Mouse (Mus musculus): Measurements from ENCODE around the gene Hist1h2bm. TPM values are rescaled to one million over a fixed set of nuclear protein-coding genes. Genes with fewer than 3 reads are reported as not detected.
"Not testable (repeated sequence)": the region's sequence is repeated elsewhere in the genome, so short reads cannot be mapped to it uniquely, and the experiment has no call there.

The Hist1h2bm gene
- total RNA-seq (2017), result 228 and 356 TPM in 2 replicates

DNA sequence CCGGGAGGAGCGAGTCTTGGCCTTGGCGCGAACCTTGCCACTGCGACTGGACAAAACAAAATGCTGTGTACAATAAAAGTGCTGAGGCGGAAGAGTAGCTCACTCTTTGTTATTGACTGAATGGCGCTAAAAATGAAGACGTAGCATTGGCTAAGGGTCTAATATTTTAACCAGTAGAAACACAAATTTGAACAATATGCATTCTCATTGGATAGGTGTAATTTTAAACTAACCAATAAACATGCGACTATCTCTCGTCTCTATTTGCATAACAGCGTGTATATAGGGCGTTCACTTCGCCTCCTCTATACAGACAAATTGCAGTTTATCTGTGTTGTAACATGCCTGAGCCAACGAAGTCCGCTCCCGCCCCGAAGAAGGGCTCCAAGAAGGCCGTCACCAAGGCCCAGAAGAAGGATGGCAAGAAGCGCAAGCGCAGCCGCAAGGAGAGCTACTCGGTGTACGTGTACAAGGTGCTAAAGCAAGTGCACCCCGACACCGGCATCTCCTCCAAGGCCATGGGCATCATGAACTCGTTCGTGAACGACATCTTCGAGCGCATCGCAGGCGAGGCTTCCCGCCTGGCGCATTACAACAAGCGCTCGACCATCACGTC lies at the start of gene Hist1h2bm:
Hist1h2bm (plus strand) TSS at position 288 of the 616 bp plus-strand sequence.
- peak; percentile 97 to 98 for ATAC-seq (replicated peaks in 1 of 2; ENCODE audit: insufficient read depth in 1 of 2, low FRiP score in 2 of 2, low TSS enrichment in 1 of 2, low read depth in 1 of 2, poor library complexity in 2 of 2, severe bottlenecking in 2 of 2)

GRCm38 (mm10) chr13:21677305-21677704 lies 44.5 kb upstream of the Hist1h2bm start, which contains the start of gene Olfr1360:
TSS of gene Olfr1360 (minus strand) at chr13:21677405.
- ATAC-seq (replicated peaks in 1 of 2; ENCODE audit: insufficient read depth in 1 of 2, low FRiP score in 2 of 2, low TSS enrichment in 1 of 2, low read depth in 1 of 2, poor library complexity in 2 of 2, severe bottlenecking in 2 of 2), result no peak

- ATAC-seq (replicated peaks in 1 of 2; ENCODE audit: insufficient read depth in 1 of 2, low FRiP score in 2 of 2, low TSS enrichment in 1 of 2, low read depth in 1 of 2, poor library complexity in 2 of 2, severe bottlenecking in 2 of 2), result no peak
These were observed 24.0 kb upstream of the Hist1h2bm start, which contains the start of gene Olfr1359 for GRCm38 (mm10) chr13:21697811-21698210. TSS of gene Olfr1359 (plus strand) at chr13:21698111.

- no peak for ATAC-seq (replicated peaks in 1 of 2; ENCODE audit: insufficient read depth in 1 of 2, low FRiP score in 2 of 2, low TSS enrichment in 1 of 2, low read depth in 1 of 2, poor library complexity in 2 of 2, severe bottlenecking in 2 of 2)
These were observed 15.2 kb upstream of the Hist1h2bm start for GRCm38 (mm10) chr13:21706669-21707068.

GRCm38 (mm10) chr13:21710031-21710711 lies 11.7 kb upstream of the Hist1h2bm start:
- peak; percentile 91 for ATAC-seq (replicated peaks in 1 of 2; ENCODE audit: insufficient read depth in 1 of 2, low FRiP score in 2 of 2, low TSS enrichment in 1 of 2, low read depth in 1 of 2, poor library complexity in 2 of 2, severe bottlenecking in 2 of 2)

- ATAC-seq (replicated peaks in 1 of 2; ENCODE audit: insufficient read depth in 1 of 2, low FRiP score in 2 of 2, low TSS enrichment in 1 of 2, low read depth in 1 of 2, poor library complexity in 2 of 2, severe bottlenecking in 2 of 2), result peak; percentile 22 to 29; a peak in 3 of 4 replicates
These were observed 10.9 kb upstream of the Hist1h2bm start for GRCm38 (mm10) chr13:21710821-21711525.

GRCm38 (mm10) chr13:21711698-21712097 lies 10.1 kb upstream of the Hist1h2bm start:
- ATAC-seq (replicated peaks in 1 of 2; ENCODE audit: insufficient read depth in 1 of 2, low FRiP score in 2 of 2, low TSS enrichment in 1 of 2, low read depth in 1 of 2, poor library complexity in 2 of 2, severe bottlenecking in 2 of 2), result no peak

- ATAC-seq (replicated peaks in 1 of 2; ENCODE audit: insufficient read depth in 1 of 2, low FRiP score in 2 of 2, low TSS enrichment in 1 of 2, low read depth in 1 of 2, poor library complexity in 2 of 2, severe bottlenecking in 2 of 2), result peak in 1 of 2 experiments; percentile 20; a peak in 1 of 4 replicates
These were observed 7.1 kb upstream of the Hist1h2bm start for GRCm38 (mm10) chr13:21714725-21715124.

- ATAC-seq (replicated peaks in 1 of 2; ENCODE audit: insufficient read depth in 1 of 2, low FRiP score in 2 of 2, low TSS enrichment in 1 of 2, low read depth in 1 of 2, poor library complexity in 2 of 2, severe bottlenecking in 2 of 2), result no peak
These were observed 6.5 kb upstream of the Hist1h2bm start for GRCm38 (mm10) chr13:21715131-21715863.

- peak; percentile 86 to 95 for ATAC-seq (replicated peaks in 1 of 2; ENCODE audit: insufficient read depth in 1 of 2, low FRiP score in 2 of 2, low TSS enrichment in 1 of 2, low read depth in 1 of 2, poor library complexity in 2 of 2, severe bottlenecking in 2 of 2)
These were observed 5.8 kb upstream of the Hist1h2bm start, which contains the start of the genes Hist1h2bl and Hist1h2ai for GRCm38 (mm10) chr13:21715864-21716539. TSS of gene Hist1h2bl (minus strand) at chr13:21716143. TSS of gene Hist1h2ai (plus strand) at chr13:21716422.

DNA sequence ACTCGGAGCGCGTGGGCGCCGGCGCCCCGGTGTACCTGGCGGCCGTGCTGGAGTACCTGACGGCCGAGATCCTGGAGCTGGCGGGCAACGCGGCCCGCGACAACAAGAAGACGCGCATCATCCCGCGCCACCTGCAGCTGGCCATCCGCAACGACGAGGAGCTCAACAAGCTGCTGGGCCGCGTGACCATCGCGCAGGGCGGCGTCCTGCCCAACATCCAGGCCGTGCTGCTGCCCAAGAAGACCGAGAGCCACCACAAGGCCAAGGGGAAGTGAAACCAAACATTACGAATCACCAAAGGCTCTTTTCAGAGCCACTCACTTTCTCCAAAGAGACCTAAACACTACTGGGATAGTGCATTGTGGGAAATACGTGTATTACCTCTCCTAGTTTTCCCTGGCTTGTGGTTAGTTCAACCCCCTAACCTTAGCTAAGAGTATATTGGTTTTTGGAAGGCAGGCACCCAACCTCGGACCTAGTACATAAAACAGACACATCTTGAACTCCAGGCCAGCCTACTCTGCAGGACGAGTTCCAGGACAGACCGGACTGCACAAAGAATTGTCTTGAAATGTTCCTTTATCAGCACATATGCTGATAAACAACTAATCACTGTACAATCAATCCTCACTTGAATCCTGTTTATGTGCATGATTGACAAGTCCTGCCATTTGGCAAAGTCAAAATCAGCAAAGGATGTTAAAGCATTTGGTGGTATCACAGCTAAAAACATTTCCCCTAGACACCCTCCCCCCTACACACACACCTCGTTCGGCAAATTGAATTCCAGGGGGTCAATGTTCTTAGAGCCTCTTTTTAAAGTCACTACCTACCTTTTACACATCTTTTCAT lies 5.1 kb upstream of the Hist1h2bm start:
- ATAC-seq (replicated peaks in 1 of 2; ENCODE audit: insufficient read depth in 1 of 2, low FRiP score in 2 of 2, low TSS enrichment in 1 of 2, low read depth in 1 of 2, poor library complexity in 2 of 2, severe bottlenecking in 2 of 2), result peak in 1 of 2 experiments; percentile 15; a peak in 2 of 4 replicates

DNA sequence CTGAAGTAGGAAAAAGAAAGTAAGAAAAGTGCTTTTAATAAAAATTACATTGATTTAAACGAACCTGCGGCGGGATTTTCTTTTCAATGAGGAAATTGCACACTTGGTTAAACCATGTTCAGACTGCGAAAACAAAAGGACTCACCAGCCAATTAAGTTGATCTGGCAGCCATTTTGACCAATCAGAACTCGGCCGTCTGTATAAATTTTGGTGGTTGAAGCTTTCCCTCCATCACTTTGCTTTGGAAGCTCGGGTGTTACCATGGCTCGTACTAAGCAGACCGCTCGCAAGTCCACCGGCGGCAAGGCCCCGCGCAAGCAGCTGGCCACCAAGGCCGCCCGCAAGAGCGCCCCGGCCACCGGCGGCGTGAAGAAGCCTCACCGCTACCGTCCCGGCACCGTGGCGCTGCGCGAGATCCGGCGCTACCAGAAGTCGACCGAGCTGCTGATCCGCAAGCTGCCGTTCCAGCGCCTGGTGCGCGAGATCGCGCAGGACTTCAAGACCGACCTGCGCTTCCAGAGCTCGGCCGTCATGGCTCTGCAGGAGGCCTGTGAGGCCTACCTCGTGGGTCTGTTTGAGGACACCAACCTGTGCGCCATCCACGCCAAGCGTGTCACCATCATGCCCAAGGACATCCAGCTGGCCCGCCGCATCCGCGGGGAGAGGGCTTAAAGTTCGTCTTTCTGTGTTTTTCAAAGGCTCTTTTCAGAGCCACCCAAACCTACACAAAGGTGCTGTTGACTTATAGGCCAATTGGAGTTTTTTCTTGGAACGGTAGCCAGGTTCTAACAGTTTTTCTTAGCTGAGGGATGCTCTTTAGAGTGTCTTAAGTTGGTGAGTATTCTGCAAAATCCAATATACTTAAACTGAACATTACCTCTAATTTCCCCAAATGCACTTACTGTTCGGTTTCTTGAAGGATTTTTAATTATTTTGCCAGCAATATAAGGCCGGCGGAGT lies 4.2 kb upstream of the Hist1h2bm start, which contains the start of gene Hist1h3h:
Hist1h3h (plus strand) TSS at position 263 of the 961 bp plus-strand sequence.
- peak; percentile 40 to 48; a peak in 3 of 4 replicates for ATAC-seq (replicated peaks in 1 of 2; ENCODE audit: insufficient read depth in 1 of 2, low FRiP score in 2 of 2, low TSS enrichment in 1 of 2, low read depth in 1 of 2, poor library complexity in 2 of 2, severe bottlenecking in 2 of 2)

DNA sequence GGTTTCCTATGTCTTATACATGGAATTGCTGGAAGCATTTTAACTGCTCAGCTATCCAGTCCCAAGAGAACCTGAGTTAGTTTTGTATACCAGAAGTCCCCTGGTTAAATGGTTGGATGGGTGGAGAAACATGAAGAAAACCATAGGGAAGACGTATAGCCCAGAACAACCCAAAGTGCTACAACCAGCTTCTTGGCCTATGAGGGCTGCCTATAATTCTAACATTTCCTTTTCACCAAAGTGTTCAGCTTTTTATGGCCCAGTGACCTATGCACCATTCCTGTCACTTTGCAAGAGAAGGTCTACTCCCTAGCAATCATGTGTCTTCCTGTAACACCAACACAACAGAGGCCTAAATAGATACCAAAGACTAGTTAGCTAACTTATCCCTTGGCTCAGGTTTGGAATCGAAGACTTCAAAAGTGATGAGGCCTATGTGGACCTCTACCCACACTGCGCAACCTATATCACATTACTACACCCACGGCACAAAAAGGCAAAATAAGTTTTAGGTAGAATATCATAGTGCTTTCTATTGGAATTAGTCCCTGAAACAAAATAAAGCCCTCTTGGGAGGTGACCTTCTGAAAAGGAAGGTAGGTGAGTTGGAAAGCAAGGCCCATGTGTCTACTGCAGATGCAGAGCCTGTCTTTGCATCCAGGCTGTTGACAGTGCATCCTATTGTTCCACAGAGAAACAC lies 3.3 kb upstream of the Hist1h2bm start:
- no peak for ATAC-seq (replicated peaks in 1 of 2; ENCODE audit: insufficient read depth in 1 of 2, low FRiP score in 2 of 2, low TSS enrichment in 1 of 2, low read depth in 1 of 2, poor library complexity in 2 of 2, severe bottlenecking in 2 of 2)

- ATAC-seq (replicated peaks in 1 of 2; ENCODE audit: insufficient read depth in 1 of 2, low FRiP score in 2 of 2, low TSS enrichment in 1 of 2, low read depth in 1 of 2, poor library complexity in 2 of 2, severe bottlenecking in 2 of 2), result not testable (repeated sequence)
These were observed 612 bp upstream of the Hist1h2bm start for GRCm38 (mm10) chr13:21721107-21721756.
